Mouse (Mus musculus) CD4-positive, CD25-positive, alpha-beta regulatory T cell, adult 2 months (primary cell): ENCODE data around the gene Stx4a.
"Not testable (repeated sequence)": the region's sequence is repeated elsewhere in the genome, so short reads cannot be mapped to it uniquely, and the experiment has no call there.

Experiments used
- DNase-seq: peaks from one replicate; pipeline ENCODE4 v3.0.0-alpha.2; 2012; ENCODE audit warnings: low read depth, low spot score

The Stx4a gene

DNA sequence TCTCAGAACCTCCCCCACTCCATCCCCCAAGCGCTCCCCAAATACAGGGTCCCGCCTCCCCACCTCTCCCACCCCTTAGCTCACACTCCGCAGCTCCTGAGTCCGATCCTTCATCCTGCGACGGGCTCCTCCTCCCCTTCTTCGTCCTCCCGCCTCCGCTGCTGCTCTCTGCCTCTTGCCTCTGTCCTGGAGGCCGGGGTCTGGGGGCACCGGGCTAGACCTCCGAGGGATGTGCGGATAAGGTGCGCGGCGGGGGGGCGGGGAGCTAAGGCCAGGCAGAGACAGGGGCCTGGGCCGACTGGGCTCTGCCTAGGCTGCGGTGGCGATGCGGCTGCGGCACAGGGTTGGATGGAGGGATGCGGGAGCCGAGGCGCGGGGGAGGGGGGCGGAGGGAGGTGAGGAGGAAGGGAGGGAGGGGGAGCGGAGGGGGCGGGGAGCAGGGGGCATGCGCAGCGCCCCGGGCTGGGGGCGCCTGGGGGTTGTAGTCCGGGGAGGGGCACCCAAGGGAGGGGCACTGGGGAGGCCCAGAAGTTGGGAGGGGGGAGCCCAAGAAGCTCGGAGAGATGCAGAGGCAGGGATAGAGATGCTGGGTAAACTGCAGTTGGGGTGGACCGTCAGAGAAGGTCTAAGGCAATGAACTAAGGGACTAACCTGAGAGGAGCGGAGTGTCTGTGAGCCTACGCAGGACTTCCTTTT lies at the start of gene Stx4a, which contains the start of gene Stx1b:
Gene Stx4a (plus strand): TSS at position 119 of the 696 bp plus-strand sequence.
Gene Stx1b (minus strand): TSS at position 374 of the 696 bp plus-strand sequence.
- no peak for DNase-seq

DNA sequence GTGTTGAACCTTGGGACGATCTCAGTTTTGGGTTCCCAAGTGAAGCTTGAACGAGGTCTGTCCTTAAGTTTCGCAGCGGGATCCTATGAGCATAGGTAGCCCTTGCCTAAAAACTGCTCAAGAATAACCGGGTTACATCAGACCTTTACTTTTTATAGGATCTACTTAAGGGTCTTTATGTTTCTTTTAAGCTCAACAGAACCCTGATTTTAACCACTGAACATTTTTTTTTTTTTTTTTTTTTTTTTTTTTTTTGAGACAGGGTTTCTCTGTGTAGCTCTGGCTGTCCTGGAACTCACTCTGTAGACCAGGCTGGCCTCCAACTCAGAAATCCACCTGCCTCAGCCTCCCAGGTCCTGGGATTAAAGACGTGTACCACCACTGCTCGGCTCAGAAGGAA lies 48.3 kb upstream of the Stx4a start:
- DNase-seq = not testable (repeated sequence)

DNA sequence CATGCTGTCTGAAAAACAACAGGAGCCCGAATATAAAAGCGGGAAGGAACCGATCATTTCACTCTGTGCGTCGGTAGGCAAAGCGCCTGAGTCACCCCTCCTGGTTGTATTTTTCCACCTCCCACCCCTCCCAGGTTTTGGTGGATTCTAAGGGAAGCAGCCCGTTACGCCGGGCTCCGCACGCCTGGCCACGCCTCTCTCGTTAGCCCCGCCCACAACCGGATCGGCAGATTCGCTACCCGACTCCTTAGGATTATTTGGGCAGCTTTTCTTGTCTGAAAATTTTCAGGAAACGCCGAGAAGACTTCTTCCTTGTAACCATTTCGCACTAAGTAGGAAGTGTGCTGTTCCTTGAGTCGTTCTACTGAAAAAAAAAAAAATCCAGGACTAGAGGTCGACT lies 47.7 kb upstream of the Stx4a start, which contains the start of gene Setd1a:
Gene Setd1a (plus strand): TSS at position 245 of the 400 bp plus-strand sequence.
- peak; percentile 87 for DNase-seq

DNA sequence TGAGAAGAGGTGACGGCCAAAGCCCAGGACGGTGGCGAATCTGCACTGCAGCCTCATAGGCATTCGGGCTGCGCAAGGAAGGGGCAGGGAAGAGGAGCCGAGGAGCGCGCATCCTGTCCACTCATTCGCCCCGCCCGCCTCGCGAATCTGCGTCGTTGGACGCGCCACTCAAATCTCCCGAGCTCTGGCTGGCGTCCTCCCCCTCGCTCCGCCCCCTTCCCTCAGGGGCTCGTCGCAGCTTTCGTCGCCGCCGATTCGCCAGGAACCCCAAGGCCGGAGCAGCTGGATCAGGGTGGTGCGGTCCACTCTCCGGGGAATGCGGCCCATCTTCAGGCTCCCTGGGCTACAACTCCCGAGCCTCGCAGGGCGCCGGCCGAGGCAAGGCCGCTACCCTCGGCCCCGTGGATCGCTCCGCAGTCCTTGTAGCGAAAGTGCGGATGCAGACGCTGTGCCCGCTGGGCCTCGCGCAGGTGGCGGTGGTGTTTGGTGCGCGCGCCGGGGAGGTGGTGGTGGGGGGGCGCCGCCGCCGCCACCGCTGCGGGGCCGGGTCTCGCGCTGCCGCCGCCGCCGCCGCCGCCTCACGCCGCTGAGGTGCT lies 47.1 kb upstream of the Stx4a start:
- DNase-seq = peak; percentile 98

DNA sequence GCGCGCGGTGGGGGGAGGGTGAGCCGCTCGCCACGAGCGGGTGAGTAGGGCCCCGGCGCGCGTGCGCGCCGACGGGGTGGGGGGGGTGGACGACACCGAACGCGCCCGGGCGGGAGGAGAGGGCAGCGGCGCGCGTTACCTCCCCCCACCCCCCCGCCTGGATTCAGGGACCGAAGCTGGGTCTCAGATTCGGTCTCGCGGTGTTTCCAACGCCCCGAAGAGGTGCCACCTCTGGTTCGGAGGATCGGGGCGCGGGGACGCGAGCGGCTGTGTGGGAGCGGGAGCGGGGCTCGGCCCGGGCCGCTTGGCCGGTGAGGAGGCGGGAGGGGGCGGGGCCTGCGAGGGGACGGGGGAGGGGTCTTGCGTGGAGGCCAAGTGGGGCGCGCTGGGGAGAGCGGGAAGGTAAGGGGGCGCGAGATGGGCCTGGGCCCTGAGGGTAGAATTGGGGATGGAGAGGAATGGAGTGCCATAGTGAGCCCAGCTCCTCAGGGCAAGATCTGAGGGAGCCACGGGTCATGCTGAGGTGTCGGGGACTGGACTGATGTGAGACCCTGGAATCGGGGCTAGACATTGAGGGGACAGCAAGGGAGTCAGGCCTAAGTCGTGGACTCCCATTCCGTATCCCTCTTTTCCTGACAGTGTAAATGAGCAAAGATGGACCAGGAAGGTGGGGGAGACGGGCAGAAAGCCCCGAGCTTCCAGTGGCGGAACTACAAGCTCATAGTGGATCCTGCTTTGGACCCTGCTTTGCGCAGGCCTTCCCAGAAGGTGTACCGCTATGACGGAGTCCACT lies 46.4 kb upstream of the Stx4a start:
- DNase-seq = no peak

DNA sequence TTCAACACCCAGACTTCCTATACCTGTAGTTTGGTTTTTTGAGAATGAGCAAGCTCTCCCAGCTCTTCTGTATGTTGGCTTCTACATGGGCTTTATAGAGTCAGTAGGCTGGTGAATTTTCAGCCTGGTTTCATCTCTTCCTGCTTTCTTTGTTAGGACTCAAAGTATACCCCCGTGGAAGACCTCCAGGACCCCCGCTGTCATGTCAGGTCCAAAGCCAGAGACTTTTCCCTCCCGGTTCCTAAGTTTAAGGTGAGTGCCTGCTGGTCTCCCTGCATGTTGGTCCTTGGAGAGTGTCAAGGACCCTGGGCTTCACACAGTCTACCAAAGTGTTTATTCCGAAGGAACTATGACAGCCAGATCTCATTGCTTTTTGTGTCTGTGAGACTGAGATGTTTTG lies 45.7 kb upstream of the Stx4a start:
- DNase-seq = no peak

DNA sequence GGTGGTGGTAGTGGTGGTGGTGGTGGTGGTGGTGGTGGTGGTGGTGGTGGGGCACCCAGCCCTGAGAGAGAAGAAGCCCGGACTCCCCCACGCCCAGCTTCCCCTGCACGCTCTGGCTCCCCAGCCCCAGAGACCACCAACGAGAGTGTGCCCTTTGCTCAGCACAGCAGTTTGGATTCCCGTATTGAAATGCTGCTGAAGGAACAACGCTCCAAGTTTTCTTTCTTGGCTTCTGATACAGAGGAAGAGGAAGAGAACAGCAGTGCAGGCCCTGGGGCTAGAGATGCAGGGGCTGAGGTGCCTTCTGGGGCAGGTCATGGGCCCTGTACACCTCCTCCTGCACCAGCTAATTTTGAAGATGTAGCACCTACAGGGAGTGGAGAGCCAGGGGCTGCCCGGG lies 38.8 kb upstream of the Stx4a start, which contains the start of gene Gm49388:
Gene Gm49388 (plus strand): TSS at position 301 of the 400 bp plus-strand sequence.
- DNase-seq = no peak

DNA sequence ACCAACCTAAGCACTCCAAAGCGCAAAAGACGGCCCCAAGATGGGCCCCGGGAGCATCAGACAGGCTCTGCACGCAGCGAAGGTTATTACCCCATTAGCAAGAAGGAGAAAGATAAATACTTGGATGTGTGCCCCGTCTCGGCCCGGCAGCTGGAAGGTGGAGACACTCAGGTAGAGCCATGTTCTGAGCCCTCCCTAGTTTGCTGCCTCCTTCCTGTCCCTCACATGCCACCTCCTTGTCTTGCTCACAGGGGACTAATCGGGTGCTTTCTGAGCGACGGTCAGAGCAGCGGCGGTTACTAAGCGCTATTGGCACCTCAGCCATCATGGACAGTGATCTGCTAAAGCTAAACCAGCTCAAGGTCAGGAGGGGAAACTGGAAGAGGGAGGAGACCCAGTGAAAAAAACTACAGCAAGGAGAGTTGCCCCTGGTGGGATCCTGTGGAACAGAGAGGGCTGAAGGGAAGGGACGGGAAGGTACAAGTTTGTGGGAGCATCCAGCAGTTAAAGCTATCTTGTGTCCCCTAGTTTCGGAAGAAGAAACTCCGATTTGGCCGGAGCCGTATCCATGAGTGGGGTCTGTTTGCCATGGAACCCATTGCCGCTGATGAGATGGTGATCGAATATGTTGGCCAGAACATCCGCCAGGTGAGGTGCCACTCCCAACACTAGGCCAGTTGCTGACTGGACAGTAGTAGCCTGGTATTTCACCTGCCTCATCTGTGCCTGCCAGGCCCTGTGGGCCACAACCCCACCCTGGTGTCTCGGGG lies 26.8 kb upstream of the Stx4a start:
- no peak for DNase-seq

DNA sequence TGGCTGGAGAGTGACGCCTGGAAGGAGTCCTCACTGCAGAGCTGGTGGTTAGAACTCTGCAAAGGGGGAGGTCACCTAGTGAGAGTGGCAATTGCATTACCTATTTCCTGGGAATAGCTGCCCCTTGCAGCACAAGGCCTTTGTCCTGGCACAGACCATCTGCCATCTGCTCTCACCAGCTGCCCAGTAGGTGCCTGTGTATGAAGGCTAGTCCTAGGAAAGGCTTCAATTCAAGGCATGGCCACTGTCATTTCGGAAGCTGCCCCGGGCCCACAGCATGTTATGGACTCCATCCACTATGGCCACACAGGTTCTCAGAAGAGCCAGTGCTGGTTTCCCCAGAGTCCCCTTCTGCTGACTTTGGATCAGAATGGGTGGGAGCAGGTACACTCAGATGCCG lies 25.5 kb upstream of the Stx4a start:
- no peak for DNase-seq

DNA sequence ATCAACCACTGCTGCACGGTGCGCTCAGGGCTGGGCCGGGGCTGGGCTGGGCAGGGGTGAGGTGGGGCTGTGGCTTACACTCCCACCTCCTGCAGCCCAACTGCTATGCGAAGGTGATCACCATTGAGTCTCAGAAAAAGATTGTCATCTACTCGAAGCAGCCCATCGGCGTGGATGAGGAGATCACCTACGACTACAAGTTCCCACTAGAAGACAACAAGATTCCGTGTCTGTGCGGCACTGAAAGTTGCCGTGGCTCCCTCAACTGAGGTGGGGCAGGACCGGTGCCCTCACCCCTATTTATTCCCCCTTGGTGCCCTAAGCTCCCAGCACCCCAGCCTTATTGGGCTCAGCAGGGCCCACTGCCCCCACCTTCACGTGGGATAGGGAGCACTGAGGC lies 24.9 kb upstream of the Stx4a start:
- no peak for DNase-seq

DNA sequence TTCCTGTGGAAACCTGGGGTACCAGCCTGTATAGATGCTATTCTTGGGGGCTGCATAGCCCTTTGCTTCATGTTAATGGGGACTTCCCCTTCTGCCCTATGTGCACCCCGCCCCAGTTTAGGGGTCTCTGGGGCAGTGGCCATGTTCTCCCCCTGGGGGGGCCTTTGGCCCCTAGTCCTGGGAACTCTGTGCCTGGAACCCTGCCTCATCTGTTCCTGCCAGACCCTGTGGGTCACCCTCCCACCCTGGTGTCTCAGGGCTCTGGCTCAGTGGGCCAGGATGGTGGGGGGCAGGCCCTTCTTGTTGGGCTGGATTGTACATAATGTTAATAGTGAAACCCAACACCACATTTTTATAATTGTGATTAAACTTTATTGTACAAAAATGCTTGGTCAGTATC lies 24.4 kb upstream of the Stx4a start:
- no peak for DNase-seq

DNA sequence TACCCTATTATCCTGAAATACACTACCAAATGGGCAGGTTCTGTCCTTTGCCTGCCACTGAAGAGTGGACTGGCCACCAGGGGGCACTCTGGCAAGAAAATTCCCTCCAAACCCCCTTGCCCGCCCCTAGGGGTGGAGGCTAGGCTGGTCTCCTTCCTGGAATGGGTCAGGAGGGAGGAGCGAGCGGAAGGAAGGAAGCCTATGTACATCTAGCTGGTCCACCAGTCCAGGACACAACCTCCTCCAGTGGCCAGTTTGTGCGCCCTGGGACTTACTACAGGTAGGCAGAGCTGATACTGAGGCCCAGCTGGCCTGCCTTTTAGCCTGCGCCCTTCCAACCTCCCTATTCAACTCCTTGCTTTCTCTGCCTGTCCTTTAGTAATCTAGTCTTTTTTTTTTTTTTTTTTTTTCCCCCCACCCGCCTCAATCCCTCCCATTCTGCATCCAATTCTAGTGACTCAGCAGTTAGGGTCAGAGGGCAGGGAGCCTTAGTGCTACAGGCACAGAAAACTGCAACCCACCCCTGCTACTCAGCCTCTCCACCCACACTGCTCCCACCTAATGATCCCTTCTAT lies 23.6 kb upstream of the Stx4a start, which contains the start of gene Hsd3b7:
Gene Hsd3b7 (plus strand): TSS at position 170 of the 575 bp plus-strand sequence.
- peak; percentile 84 for DNase-seq

DNA sequence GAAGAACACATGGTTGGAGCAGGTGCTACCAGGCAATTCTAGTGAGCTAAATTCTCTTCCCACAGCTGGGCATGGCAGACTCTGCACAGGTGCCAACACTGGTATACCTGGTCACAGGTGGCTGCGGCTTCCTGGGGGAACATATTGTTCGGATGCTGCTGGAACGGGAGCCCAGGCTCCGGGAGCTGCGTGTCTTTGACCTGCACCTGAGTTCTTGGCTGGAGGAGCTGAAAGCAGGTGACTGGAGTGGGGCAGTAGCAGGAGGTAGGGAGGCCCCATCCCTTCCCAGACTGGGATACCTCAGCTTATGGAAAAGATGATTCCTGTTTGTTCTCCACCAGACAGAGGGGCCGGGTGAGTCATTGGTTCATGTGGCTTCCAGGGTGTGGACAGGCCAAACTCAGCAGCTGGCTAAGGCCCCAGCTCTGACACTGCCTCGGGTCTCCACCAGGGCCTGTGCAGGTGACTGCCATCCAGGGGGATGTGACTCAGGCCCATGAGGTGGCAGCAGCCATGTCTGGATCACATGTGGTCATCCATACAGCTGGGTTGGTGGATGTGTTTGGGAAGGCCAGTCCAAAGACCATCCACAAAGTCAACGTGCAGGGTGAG lies 23.0 kb upstream of the Stx4a start:
- no peak for DNase-seq

DNA sequence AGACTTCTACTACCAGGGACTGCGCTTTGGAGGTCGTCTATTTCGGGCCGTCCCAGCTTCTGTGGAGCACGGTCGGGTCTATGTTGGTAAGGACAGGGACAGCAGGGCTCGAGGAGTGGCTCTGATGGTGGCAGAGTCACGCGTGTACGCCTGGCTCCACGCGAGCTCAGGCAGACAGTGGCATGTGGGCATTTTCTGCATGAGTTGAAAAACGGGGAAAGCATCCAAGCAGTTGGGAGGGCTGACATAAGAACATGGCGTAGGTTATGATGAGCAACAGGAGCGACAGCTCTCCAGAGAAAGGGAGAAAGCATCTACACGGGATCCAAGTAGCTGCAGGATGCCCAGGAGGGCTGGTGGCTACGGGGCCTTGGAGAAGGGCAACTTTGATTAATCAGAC lies 21.8 kb upstream of the Stx4a start:
- no peak for DNase-seq

DNA sequence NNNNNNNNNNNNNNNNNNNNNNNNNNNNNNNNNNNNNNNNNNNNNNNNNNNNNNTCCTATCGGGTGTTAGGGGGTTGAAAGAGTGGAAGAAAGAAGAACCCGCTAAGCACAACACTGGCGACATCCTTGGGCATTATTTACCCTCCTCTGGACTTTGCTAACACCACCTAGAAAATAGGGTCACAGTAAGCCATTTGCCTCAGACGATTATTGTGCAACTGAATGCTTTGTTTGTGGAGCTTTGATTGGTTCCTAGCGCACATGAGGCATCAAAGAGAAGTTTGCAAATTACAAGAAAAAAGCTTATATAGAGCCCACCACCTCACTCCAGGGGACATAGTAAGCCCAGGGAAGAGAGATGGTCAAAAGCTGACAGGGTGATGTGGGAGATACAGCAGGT lies 15.3 kb upstream of the Stx4a start:
- no peak for DNase-seq

DNA sequence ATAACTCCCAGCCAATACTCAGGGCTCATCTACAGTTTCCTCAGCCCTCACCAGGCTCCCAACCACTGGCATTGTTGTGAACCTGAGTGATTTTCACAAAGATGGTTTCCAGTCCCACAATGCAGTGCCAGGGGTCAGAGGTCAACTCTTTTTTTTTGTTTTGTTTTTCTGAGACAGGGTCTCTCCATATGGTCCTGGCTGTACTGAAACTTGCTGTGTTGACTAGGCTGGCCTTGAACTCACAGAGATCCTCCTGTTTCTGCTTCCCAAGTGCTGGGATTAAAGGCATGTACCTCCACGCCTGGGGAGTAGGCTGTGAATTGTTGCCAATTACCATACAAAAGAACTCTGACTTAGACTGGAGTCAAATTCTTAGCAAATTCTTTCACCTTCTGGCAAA lies 14.2 kb upstream of the Stx4a start:
- no peak for DNase-seq

DNA sequence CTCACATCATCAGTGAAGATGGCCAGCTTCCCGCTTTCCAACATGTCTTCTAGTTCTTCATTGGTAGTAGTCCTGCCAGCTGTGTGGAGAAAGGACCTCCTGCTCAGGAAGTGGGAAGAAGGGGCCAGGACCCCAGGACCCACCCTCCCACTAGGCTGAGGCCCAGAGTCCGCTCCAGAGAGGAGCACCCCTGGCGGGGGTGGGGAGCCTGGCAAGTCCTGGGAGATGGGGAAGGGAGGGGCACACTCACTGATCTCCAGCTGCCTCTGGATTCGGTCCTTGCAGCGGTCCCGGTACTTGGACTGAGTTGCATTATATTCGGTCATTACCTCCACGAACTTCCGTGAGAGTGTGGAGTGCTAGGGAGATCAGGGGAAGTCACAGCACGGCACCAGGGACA lies 13.4 kb upstream of the Stx4a start:
- no peak for DNase-seq

DNA sequence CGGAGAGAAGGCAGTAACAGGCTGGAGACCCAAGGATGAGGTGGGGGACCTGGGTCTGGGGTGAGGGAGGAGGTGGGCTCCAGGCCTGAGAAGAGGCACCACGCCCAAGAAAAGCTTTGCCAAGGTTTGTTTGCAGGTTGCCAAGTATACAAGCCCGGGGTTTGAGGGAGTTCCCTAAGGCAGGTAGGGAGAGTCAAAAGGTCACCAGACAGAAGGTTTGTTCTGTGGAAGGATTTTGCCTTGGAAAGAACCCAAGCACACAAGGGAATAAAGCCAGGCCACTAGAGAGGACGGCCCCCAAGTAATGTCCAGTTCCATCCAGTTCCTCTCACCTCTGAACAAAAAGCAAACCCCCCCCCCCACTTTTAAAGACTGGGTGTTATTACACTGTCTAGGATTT lies 12.9 kb upstream of the Stx4a start:
- DNase-seq = no peak

DNA sequence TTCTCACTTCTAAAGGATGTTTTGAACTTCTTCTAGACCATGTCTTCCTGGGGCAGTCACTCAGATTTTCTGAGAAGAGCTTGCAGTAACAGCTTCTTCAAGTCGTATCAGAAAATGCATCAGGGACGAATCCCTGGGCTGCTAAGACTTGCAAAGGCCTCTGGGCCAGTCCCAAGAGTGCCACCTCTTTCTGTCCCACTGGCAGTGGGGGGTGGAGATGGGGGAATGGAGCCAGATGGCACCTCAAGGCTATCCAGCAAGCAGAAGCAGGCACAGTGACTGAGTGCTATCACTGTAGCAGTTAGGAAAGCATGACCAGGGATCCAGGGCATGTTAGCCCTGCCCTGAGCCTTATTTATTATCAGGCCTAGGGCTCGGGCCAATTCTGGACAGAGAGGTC lies 11.8 kb upstream of the Stx4a start:
- DNase-seq = no peak

DNA sequence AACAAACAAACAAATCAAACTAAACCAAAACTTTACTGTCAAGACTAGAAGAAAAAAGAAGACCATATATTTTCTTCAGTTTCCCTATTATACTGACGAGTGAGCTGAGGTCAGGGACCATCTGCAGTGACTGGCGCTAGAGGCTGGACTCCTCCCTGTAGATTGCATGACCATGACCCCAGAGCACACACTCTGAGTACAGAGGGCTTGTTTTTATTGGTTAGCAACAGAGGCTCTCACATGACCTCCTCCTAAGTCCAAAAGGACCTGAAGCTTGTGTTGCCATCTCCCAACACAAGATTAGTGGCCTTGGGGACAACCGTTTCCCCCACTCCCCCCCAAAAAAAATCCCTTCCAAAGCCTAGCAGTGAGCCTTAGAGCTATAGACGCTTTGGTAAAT lies 10.3 kb upstream of the Stx4a start:
- no peak for DNase-seq
